Mouse (Mus musculus) CH12.LX (cell line): Measurements from ENCODE around the gene Hoxa7. TPM values are rescaled to one million over a fixed set of nuclear protein-coding genes. Genes with fewer than 3 reads are reported as not detected.

Experiments
- DNase-seq: peaks from one replicate; pipeline ENCODE4 v3.0.0-alpha.2; 2013; ENCODE audit errors: extremely low read depth
- H3K27ac ChIP-seq: 2 replicates; pipeline ENCODE4 v1.5.1; 2012; ENCODE audit warnings: low read depth, mild to moderate bottlenecking, control low read depth, moderate library complexity; ENCODE audit not compliant: insufficient read depth
- H3K27me3 ChIP-seq: replicated peaks from 2 replicates; pipeline ENCODE3; 2012; ENCODE audit warnings: inconsistent platforms
- H3K36me3 ChIP-seq, 2 experiments: replicated peaks in 1 of 2; 2 replicates each; pipeline versions ENCODE3 to v1.6.1; 2012; ENCODE audit warnings: inconsistent platforms in 1 of 2, low read length in 1 of 2, mild to moderate bottlenecking in 1 of 2, mixed read lengths in 1 of 2, moderate library complexity in 1 of 2; ENCODE audit not compliant: control insufficient read depth in 1 of 2, insufficient read depth in 1 of 2
- H3K4me1 ChIP-seq, 2 experiments: 2 replicates each; pipeline ENCODE4 v1.6.1; 2012; ENCODE audit warnings: inconsistent platforms in 1 of 2, moderate library complexity in 1 of 2; ENCODE audit not compliant: insufficient read depth in 2 of 2, control insufficient read depth in 1 of 2
- H3K4me2 ChIP-seq: 2 replicates; pipeline ENCODE4 v1.6.1; 2012; ENCODE audit warnings: low read depth, mild to moderate bottlenecking, control low read depth; ENCODE audit not compliant: poor library complexity, insufficient read depth, severe bottlenecking
- H3K4me3 ChIP-seq, 3 experiments: fragments of 150-350 bp in 1 of 3; sonication (generic) in 1 of 3; replicated peaks in 1 of 3; 2 replicates each; pipeline versions ENCODE3 to v1.5.1; 2011 to 2012; ENCODE audit warnings: low read depth in 2 of 3, low read length in 2 of 3, mild to moderate bottlenecking in 2 of 3, moderate library complexity in 2 of 3, control low read depth in 1 of 3, improper control_type of control experiment in 1 of 3, inconsistent platforms in 1 of 3, mixed read lengths in 1 of 3; ENCODE audit not compliant: poor library complexity in 1 of 3
- H3K79me2 ChIP-seq: replicated peaks from 2 replicates; pipeline ENCODE4 v1.6.1; 2012; ENCODE audit warnings: mild to moderate bottlenecking, moderate library complexity; ENCODE audit not compliant: control insufficient read depth, poor library complexity, insufficient read depth, severe bottlenecking; ENCODE audit errors: extremely low read depth
- H3K9ac ChIP-seq: 2 replicates; pipeline ENCODE4 v1.6.1; 2012; ENCODE audit warnings: low read depth, mild to moderate bottlenecking, control low read depth, moderate library complexity; ENCODE audit not compliant: insufficient read depth
- H3K9me3 ChIP-seq: replicated peaks from 2 replicates; pipeline ENCODE3; 2012; ENCODE audit warnings: low read length, inconsistent platforms, mixed read lengths
- BHLHE40 ChIP-seq: IDR thresholded peaks from 2 replicates; pipeline ENCODE4 v1.6.1; 2011; ENCODE audit warnings: mild to moderate bottlenecking, low read depth, low read length, improper control_type of control experiment
- CHD2 ChIP-seq: IDR thresholded peaks from 2 replicates; pipeline ENCODE4 v1.6.1; 2011; ENCODE audit warnings: low read length, improper control_type of control experiment
- CTCF ChIP-seq, 2 experiments: IDR thresholded peaks in 1 of 2; conservative IDR thresholded peaks in 1 of 2; 2 replicates each; pipeline ENCODE4 v1.5.1; 2011 to 2012; ENCODE audit warnings: low read depth in 2 of 2, low read length in 2 of 2, improper control_type of control experiment in 1 of 2, inconsistent platforms in 1 of 2, mild to moderate bottlenecking in 1 of 2, moderate library complexity in 1 of 2
- ELF1 ChIP-seq: IDR thresholded peaks from 2 replicates; pipeline ENCODE4 v1.6.1; 2014; ENCODE audit warnings: low read depth, mild to moderate bottlenecking, inconsistent platforms, low read length, improper control_type of control experiment
- ETS1 ChIP-seq: conservative IDR thresholded peaks from 2 replicates; pipeline ENCODE4 v1.6.1; 2012; ENCODE audit warnings: low read depth, mild to moderate bottlenecking, inconsistent platforms, low read length, improper control_type of control experiment, moderate library complexity
- GABPA ChIP-seq: IDR thresholded peaks from 2 replicates; pipeline ENCODE4 v1.6.1; 2012; ENCODE audit warnings: low read depth, low read length, improper control_type of control experiment, inconsistent platforms; ENCODE audit not compliant: insufficient replicate concordance
- HCFC1 ChIP-seq: IDR thresholded peaks from 2 replicates; pipeline ENCODE4 v1.6.1; 2012; ENCODE audit warnings: low read depth, mild to moderate bottlenecking, inconsistent platforms, low read length, improper control_type of control experiment
- JUND ChIP-seq: conservative IDR thresholded peaks from 2 replicates; pipeline ENCODE4 v1.6.1; 2011; ENCODE audit warnings: low read depth, low read length, improper control_type of control experiment
- KAT2A ChIP-seq: IDR thresholded peaks from 2 replicates; pipeline ENCODE4 v1.6.1; 2012; ENCODE audit warnings: low read length, improper control_type of control experiment, inconsistent platforms; ENCODE audit not compliant: insufficient replicate concordance
- MAFK ChIP-seq: IDR thresholded peaks from 2 replicates; pipeline ENCODE4 v1.6.1; 2011; ENCODE audit warnings: low read length, improper control_type of control experiment; ENCODE audit not compliant: insufficient replicate concordance
- MEF2A ChIP-seq: IDR thresholded peaks from 2 replicates; pipeline ENCODE4 v1.6.1; 2014; ENCODE audit warnings: low read depth, mild to moderate bottlenecking, inconsistent platforms, low read length, improper control_type of control experiment, borderline replicate concordance
- MXI1 ChIP-seq: IDR thresholded peaks from 2 replicates; pipeline ENCODE4 v1.6.1; 2011; ENCODE audit warnings: mild to moderate bottlenecking, low read depth, low read length, improper control_type of control experiment
- NRF1 ChIP-seq: IDR thresholded peaks from 2 replicates; pipeline ENCODE4 v1.6.1; 2014; ENCODE audit warnings: low read depth, mild to moderate bottlenecking, inconsistent platforms, low read length, improper control_type of control experiment, moderate library complexity
- POLR2A ChIP-seq: IDR thresholded peaks from 2 replicates; pipeline ENCODE4 v1.6.1; 2011; ENCODE audit warnings: low read depth, mild to moderate bottlenecking, improper control_type of control experiment, low read length
- POLR2AphosphoS2 ChIP-seq: IDR thresholded peaks from 2 replicates; pipeline ENCODE4 v1.6.1; 2011; ENCODE audit warnings: low read depth, low read length, improper control_type of control experiment
- RAD21 ChIP-seq: IDR thresholded peaks from 2 replicates; pipeline ENCODE4 v1.6.1; 2011; ENCODE audit warnings: low read depth, mild to moderate bottlenecking, low read length, improper control_type of control experiment, moderate library complexity
- RCOR1 ChIP-seq: conservative IDR thresholded peaks from 2 replicates; pipeline ENCODE4 v1.6.1; 2012; ENCODE audit warnings: low read depth, mild to moderate bottlenecking, inconsistent platforms, low read length, improper control_type of control experiment
- SMC3 ChIP-seq: IDR thresholded peaks from 2 replicates; pipeline ENCODE4 v1.6.1; 2011; ENCODE audit warnings: low read depth, low read length, improper control_type of control experiment
- TBP ChIP-seq: conservative IDR thresholded peaks from 2 replicates; pipeline ENCODE4 v1.6.1; 2011; ENCODE audit warnings: low read depth, low read length, improper control_type of control experiment
- TCF12 ChIP-seq: IDR thresholded peaks from 2 replicates; pipeline ENCODE4 v1.6.1; 2014; ENCODE audit warnings: low read depth, mild to moderate bottlenecking, inconsistent platforms, low read length, improper control_type of control experiment
- UBTF ChIP-seq: IDR thresholded peaks from 2 replicates; pipeline ENCODE4 v1.6.1; 2012; ENCODE audit warnings: low read depth, mild to moderate bottlenecking, inconsistent platforms, low read length, improper control_type of control experiment, moderate library complexity
- USF1 ChIP-seq: IDR thresholded peaks from 2 replicates; pipeline ENCODE4 v1.6.1; 2014; ENCODE audit warnings: low read depth, mild to moderate bottlenecking, inconsistent platforms, low read length, improper control_type of control experiment
- ZNF384 ChIP-seq: IDR thresholded peaks from 2 replicates; pipeline ENCODE4 v1.6.1; 2012; ENCODE audit warnings: low read depth, low read length, improper control_type of control experiment, inconsistent platforms
- dilution Hi-C: fragments of 300-500 bp; cut with MboI; formaldehyde crosslinking; loops from 2 replicates; pipeline ENCODE4 v1.14.3; 2020; ENCODE audit warnings: low sequenced_read_pairs; ENCODE audit not compliant: extremely low pct_unique_long_range_greater_than_20kb, extremely low pct_ligation_motif_present
- in situ Hi-C: fragments of 300-500 bp; cut with MboI; formaldehyde crosslinking; loops from 3 replicates; pipeline ENCODE4 v1.14.3; 2019; ENCODE audit warnings: low sequenced_read_pairs, low pct_ligation_motif_present, low pct_unique_long_range_greater_than_20kb, mixed read lengths
- polyA plus RNA-seq: library from polyadenylated mRNA; unstranded; fragments of >175 nt; gene quantifications from 2 replicates; pipeline ENCODE4 v1.2.1, GENCODE M21; 2012; ENCODE audit warnings: low read depth; ENCODE audit not compliant: insufficient read length
- total RNA-seq, 2 experiments: library from RNA; depleted of rRNA; stranded (reverse); fragments of 300-350 nt in 1 of 2; fragments of >200 nt in 1 of 2; gene quantifications; 2 replicates each; pipeline ENCODE4 v1.2.3; 2012 to 2014

The Hoxa7 gene
- total and polyA plus RNA-seq, 3 experiments: 1.0 to 1.4 (median 1.1) TPM

DNA sequence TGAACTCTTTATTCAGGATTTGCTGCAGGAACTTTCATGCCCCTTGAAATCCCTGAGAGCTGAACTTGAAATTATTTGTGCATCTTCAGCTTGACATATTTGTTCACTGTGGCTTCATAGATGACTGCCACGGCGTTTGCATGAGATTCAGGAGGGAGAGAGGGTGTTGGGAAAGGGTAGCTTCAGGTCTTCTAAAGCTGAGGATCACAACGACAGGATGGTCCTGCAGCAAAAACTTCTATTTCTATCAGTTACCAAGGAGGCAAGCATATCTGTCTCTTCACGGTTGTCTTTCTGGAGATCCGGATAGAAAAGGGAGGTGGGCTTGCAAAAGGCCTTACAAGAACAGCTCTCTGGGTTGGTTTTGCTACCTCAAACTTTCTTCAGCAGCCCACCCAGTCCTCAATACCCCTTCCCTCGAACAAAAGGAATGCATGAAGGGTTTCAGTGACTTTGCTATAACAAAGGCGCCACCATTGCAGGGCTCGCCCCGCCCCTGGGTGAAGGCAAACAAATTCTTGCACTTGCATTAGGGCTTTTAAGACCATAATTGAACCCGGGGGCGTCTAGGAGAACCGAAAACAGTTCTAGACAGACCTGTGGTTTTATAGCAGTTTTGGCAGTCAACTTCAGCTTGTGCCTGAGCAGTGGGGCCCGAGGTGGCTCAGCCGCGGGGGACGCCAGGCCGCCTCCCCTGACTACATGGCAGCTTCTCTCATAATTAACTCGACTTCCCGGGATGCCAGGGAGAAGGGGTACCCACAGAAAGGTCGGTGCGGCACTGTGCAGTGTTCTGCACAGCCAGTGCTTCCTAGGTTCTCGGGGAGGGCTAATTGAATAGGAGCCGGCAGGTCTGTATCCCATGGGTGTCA is 26.3 kb upstream of the Hoxa7 start:
- H3K27ac ChIP-seq: no peak overlapping the region
- H3K4me2 ChIP-seq: no peak overlapping the region

DNA sequence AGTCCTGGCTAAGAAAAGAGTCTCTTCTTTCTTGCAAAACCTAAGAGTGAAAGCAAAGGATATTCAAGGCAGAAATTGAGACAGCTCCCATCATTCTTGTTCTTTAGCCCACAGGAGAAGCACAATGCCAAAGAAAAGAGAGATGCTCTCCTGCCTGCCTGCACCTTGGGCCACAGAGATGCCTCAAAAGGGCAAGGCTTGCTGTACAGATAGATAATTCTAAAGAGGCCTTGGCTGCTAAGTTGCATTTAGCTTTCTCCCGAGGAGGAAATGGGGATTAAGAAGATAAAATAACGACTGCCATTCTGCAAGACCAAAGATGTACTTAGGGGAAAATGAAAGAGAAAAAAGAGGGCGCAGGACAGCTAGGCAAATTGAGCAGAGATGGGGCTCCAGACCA is 25.3 kb upstream of the Hoxa7 start:
- no peak for TF ChIP-seq RCOR1
- no peak for TF ChIP-seq GABPA
- no peak for TF ChIP-seq ETS1
- no peak for TF ChIP-seq USF1
- no peak for TF ChIP-seq CHD2
- no peak for TF ChIP-seq TBP
- no peak for TF ChIP-seq UBTF
- no peak for TF ChIP-seq RAD21
- H3K27me3 ChIP-seq: no peaks in the 10 kb centered on the region
- no peak overlapping the region for H3K9ac ChIP-seq
- no peaks in the 10 kb centered on the region for H3K36me3 ChIP-seq
- H3K4me3 ChIP-seq: no peak overlapping the region
- H3K27ac ChIP-seq: no peak overlapping the region
- H3K4me2 ChIP-seq: no peak overlapping the region
- dilution Hi-C loops (no loop called here), in situ Hi-C loops (no loop called here)
- DNase-seq: no peak
- peaks cover 7% of the 10 kb centered on the region for H3K9me3 ChIP-seq
- H3K4me1 ChIP-seq: no peaks in the 10 kb centered on the region
- no peaks in the 10 kb centered on the region for H3K79me2 ChIP-seq

More for the DNA sequence above, 26.3 kb upstream of the Hoxa7 start:
- Histone ChIP-seq H3K36me3 (no peaks in the 10 kb centered on the region), H3K79me2 (no peaks in the 10 kb centered on the region)
- no peak for DNase-seq
- TF ChIP-seq USF1 (no peak), BHLHE40 (no peak), CHD2 (no peak), MXI1 (no peak), ZNF384 (no peak), POLR2A (no peak), CTCF (conservative IDR thresholded peaks at IDR 0.05 in 1 of 2, IDR thresholded peaks at IDR 0.05 in 1 of 2; ENCODE audit: low read depth in 2 of 2, low read length in 2 of 2) (no peak), ELF1 (no peak), POLR2AphosphoS2 (no peak), JUND (no peak), HCFC1 (no peak), MEF2A (no peak), KAT2A (no peak), MAFK (no peak), GABPA (no peak), ETS1 (no peak), TBP (no peak), NRF1 (no peak), SMC3 (no peak), TCF12 (no peak)
- TF ChIP-seq, all 38 proteins: peak for 0
- in situ Hi-C loops: no loop called here
- dilution Hi-C loops: no loop called here
- Histone ChIP-seq H3K4me1 (no peaks in the 10 kb centered on the region), H3K9me3 (peaks cover 18% of the 10 kb centered on the region), H3K27me3 (no peaks in the 10 kb centered on the region), H3K9ac (no peak overlapping the region), H3K4me3 (no peak overlapping the region)
